Mouse (Mus musculus): Measurements from ENCODE around the gene Cilp2. TPM values are rescaled to one million over a fixed set of nuclear protein-coding genes. Genes with fewer than 3 reads are reported as not detected.

Gene Cilp2
- total RNA-seq, 2 experiments from 2014 or later, result not detected

DNA sequence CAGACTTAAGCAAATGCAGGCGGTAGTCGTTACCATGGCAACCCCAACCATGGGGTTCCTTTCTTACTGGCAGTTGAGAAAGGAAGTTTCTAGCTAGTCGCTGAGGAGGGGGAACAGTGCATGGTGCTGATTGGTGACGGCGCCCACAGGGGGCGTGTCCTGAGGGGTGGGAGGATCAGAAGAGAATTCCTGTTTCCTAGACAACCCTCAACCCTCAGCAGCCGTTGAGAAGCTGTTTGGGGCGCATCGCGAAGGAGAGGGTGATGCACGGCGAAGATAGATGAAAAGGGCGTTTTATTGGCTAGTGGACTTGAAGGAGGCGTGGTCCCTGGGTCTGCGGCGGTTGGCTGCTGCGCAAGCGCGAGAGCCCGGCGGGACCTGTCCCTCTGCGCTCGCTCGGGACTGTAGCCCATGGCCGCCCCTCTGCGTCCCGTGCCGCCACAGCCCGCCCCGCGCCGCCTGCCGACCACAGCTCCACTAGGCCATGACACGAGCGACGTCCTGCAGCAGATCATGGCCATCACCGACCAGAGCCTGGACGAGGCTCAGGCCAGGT is 55.1 kb downstream of the Cilp2 start, which contains the start of gene Pbx4:
Pbx4 (plus strand) TSS at position 194 of the 556 bp plus-strand sequence.
- ATAC-seq (replicated peaks; ENCODE audit: low FRiP score, poor library complexity, severe bottlenecking), result peak; percentile 95

Other genes with a start within 250 kb of the Cilp2 start
- gene Zfp964, start 233.2 kb downstream of the Cilp2 start, total RNA-seq (2015; ENCODE audit: low replicate concordance), result not detected in 2 replicates
- gene Zfp964, start 233.2 kb downstream of the Cilp2 start, total RNA-seq (2017; ENCODE audit: low replicate concordance), result 0.09 and 0.14 TPM in 2 replicates
- 10.7 and 15.6 TPM in 2 replicates for gene Zfp869, start 177.0 kb downstream of the Cilp2 start, total RNA-seq (2015; ENCODE audit: low replicate concordance)
- 23.1 and 30.1 TPM in 2 replicates for gene Zfp869, start 177.0 kb downstream of the Cilp2 start, total RNA-seq (2017; ENCODE audit: low replicate concordance)
- 5.2 and 7.1 TPM in 2 replicates for gene Zfp963, start 137.7 kb downstream of the Cilp2 start, total RNA-seq (2015; ENCODE audit: low replicate concordance)
- gene Zfp963, start 137.7 kb downstream of the Cilp2 start, total RNA-seq (2017; ENCODE audit: low replicate concordance), result 3.2 and 3.7 TPM in 2 replicates
- not detected in 2 replicates for gene Gm20422, start 112.8 kb downstream of the Cilp2 start, total RNA-seq (2015; ENCODE audit: low replicate concordance)
- 2.9 TPM in 1 of 2 replicates, not detected in the other for gene Gm20422, start 112.8 kb downstream of the Cilp2 start, total RNA-seq (2017; ENCODE audit: low replicate concordance)
- 9.2 and 9.4 TPM in 2 replicates for gene Atp13a1, start 96.5 kb downstream of the Cilp2 start, total RNA-seq (2015; ENCODE audit: low replicate concordance)
- gene Atp13a1, start 96.5 kb downstream of the Cilp2 start, total RNA-seq (2017; ENCODE audit: low replicate concordance), result 3.7 and 3.9 TPM in 2 replicates
- 13.1 and 14.0 TPM in 2 replicates for gene Zfp866, start 96.5 kb downstream of the Cilp2 start, total RNA-seq (2015; ENCODE audit: low replicate concordance)
- gene Zfp866, start 96.5 kb downstream of the Cilp2 start, total RNA-seq (2017; ENCODE audit: low replicate concordance), result 21.1 and 28.6 TPM in 2 replicates
- 14.2 and 20.1 TPM in 2 replicates for gene Gmip, start 79.0 kb downstream of the Cilp2 start, total RNA-seq (2015; ENCODE audit: low replicate concordance)
- 15.5 and 24.4 TPM in 2 replicates for gene Gmip, start 79.0 kb downstream of the Cilp2 start, total RNA-seq (2017; ENCODE audit: low replicate concordance)
- 0.77 and 1.3 TPM in 2 replicates for gene Lpar2, start 65.3 kb downstream of the Cilp2 start, total RNA-seq (2015; ENCODE audit: low replicate concordance)
- 0.28 and 0.85 TPM in 2 replicates for gene Lpar2, start 65.3 kb downstream of the Cilp2 start, total RNA-seq (2017; ENCODE audit: low replicate concordance)
- gene Pbx4, start 55.2 kb downstream of the Cilp2 start, total RNA-seq (2015; ENCODE audit: low replicate concordance), result 1.5 and 2.1 TPM in 2 replicates
- gene Pbx4, start 55.2 kb downstream of the Cilp2 start, total RNA-seq (2017; ENCODE audit: low replicate concordance), result 2.8 TPM in 1 of 2 replicates, not detected in the other
- not detected in 2 replicates for gene Tssk6, start 14.5 kb upstream of the Cilp2 start, total RNA-seq (2015; ENCODE audit: low replicate concordance)
- gene Tssk6, start 14.5 kb upstream of the Cilp2 start, total RNA-seq (2017; ENCODE audit: low replicate concordance), result 0.28 and 0.94 TPM in 2 replicates
- gene Ndufa13, start 14.9 kb upstream of the Cilp2 start, total RNA-seq (2015; ENCODE audit: low replicate concordance), result 16.1 and 18.2 TPM in 2 replicates
- 27.2 and 32.9 TPM in 2 replicates for gene Ndufa13, start 14.9 kb upstream of the Cilp2 start, total RNA-seq (2017; ENCODE audit: low replicate concordance)
- not detected in 2 replicates for gene Yjefn3, start 15.0 kb upstream of the Cilp2 start, total RNA-seq (2015; ENCODE audit: low replicate concordance)
- not detected in 2 replicates for gene Yjefn3, start 15.0 kb upstream of the Cilp2 start, total RNA-seq (2017; ENCODE audit: low replicate concordance)
- 22.8 and 30.2 TPM in 2 replicates for gene Gatad2a, start 108.7 kb upstream of the Cilp2 start, total RNA-seq (2015; ENCODE audit: low replicate concordance)
- 25.7 and 31.8 TPM in 2 replicates for gene Gatad2a, start 108.7 kb upstream of the Cilp2 start, total RNA-seq (2017; ENCODE audit: low replicate concordance)
- gene Mau2, start 155.0 kb upstream of the Cilp2 start, total RNA-seq (2015; ENCODE audit: low replicate concordance), result 24.0 and 33.9 TPM in 2 replicates
- gene Mau2, start 155.0 kb upstream of the Cilp2 start, total RNA-seq (2017; ENCODE audit: low replicate concordance), result 47.4 and 49.5 TPM in 2 replicates
- gene Sugp1, start 155.1 kb upstream of the Cilp2 start, total RNA-seq (2015; ENCODE audit: low replicate concordance), result 8.2 and 10.6 TPM in 2 replicates
- gene Sugp1, start 155.1 kb upstream of the Cilp2 start, total RNA-seq (2017; ENCODE audit: low replicate concordance), result 15.6 and 22.6 TPM in 2 replicates
- 2.3 TPM in 1 of 2 replicates, not detected in the other for gene Tm6sf2, start 185.2 kb upstream of the Cilp2 start, total RNA-seq (2015; ENCODE audit: low replicate concordance)
- gene Tm6sf2, start 185.2 kb upstream of the Cilp2 start, total RNA-seq (2017; ENCODE audit: low replicate concordance), result 2.9 TPM in 1 of 2 replicates, not detected in the other
- not detected in 2 replicates for gene Hapln4, start 195.8 kb upstream of the Cilp2 start, total RNA-seq (2015; ENCODE audit: low replicate concordance)
- not detected in 2 replicates for gene Hapln4, start 195.8 kb upstream of the Cilp2 start, total RNA-seq (2017; ENCODE audit: low replicate concordance)
- gene Ncan, start 233.2 kb upstream of the Cilp2 start, total RNA-seq (2015; ENCODE audit: low replicate concordance), result not detected in 2 replicates
- not detected in 2 replicates for gene Ncan, start 233.2 kb upstream of the Cilp2 start, total RNA-seq (2017; ENCODE audit: low replicate concordance)
- 4.8 and 5.4 TPM in 2 replicates for gene Nr2c2ap, start 243.6 kb upstream of the Cilp2 start, total RNA-seq (2015; ENCODE audit: low replicate concordance)
- gene Nr2c2ap, start 243.6 kb upstream of the Cilp2 start, total RNA-seq (2017; ENCODE audit: low replicate concordance), result 1.4 and 1.5 TPM in 2 replicates